Mouse (Mus musculus) heart, postnatal 0 days (tissue): Measurements from ENCODE around the gene Arl14ep. TPM values are rescaled to one million over a fixed set of nuclear protein-coding genes. Genes with fewer than 3 reads are reported as not detected.

Experiments
- ATAC-seq: fragments of 200-750 bp; cut with Nextera tagmentation; 2 replicates; pipeline ENCODE4 v1.8.0; 2017; ENCODE audit warnings: low read depth, moderate number of reproducible peaks, moderate library complexity; ENCODE audit not compliant: insufficient read depth
- DNase-seq: peaks from one replicate; pipeline ENCODE4 v3.0.0-alpha.2; 2016; ENCODE audit warnings: low spot score
- H3K27ac ChIP-seq: fragments of 300-500 bp; sonication (generic); 2 replicates; pipeline ENCODE4 v1.5.1; 2014; ENCODE audit warnings: low read depth, mild to moderate bottlenecking
- H3K27me3 ChIP-seq: fragments of 300-500 bp; sonication (generic); 2 replicates; pipeline ENCODE4 v1.6.1; 2014; ENCODE audit warnings: low read length, mixed read lengths; ENCODE audit not compliant: control insufficient read depth, insufficient read depth
- H3K36me3 ChIP-seq: fragments of 300-500 bp; sonication (generic); replicated peaks from 2 replicates; pipeline ENCODE4 v1.6.1; 2014; ENCODE audit warnings: low read length, mixed read lengths; ENCODE audit not compliant: control insufficient read depth, insufficient read depth
- H3K4me1 ChIP-seq: fragments of 300-500 bp; sonication (generic); 2 replicates; pipeline ENCODE4 v1.6.1; 2014; ENCODE audit warnings: antibody characterized with exemption; ENCODE audit not compliant: control insufficient read depth, insufficient read depth
- H3K4me2 ChIP-seq: fragments of 300-500 bp; sonication (generic); 2 replicates; pipeline ENCODE4 v1.6.1; 2014; ENCODE audit warnings: low read depth, mild to moderate bottlenecking, low read length, moderate library complexity
- H3K4me3 ChIP-seq: fragments of 300-500 bp; sonication (generic); 2 replicates; pipeline ENCODE4 v1.5.1; 2014; ENCODE audit warnings: low read depth, low read length
- H3K9ac ChIP-seq: fragments of 300-500 bp; sonication (generic); replicated peaks from 2 replicates; pipeline ENCODE4 v1.6.1; 2014; ENCODE audit warnings: low read depth, low read length, mixed read lengths
- H3K9me3 ChIP-seq: fragments of 300-500 bp; sonication (generic); replicated peaks from 2 replicates; pipeline ENCODE4 v1.6.1; 2016; ENCODE audit warnings: low read length; ENCODE audit not compliant: control insufficient read depth
- CTCF ChIP-seq: IDR thresholded peaks from 2 replicates; pipeline ENCODE4 v1.5.1; 2016; ENCODE audit warnings: antibody characterized with exemption, control low read depth, low read depth
- EP300 ChIP-seq: IDR thresholded peaks from 2 replicates; pipeline ENCODE4 v1.6.1; 2016; ENCODE audit warnings: antibody characterized with exemption, low read depth
- WGBS: fragments of 180-500 bp; shearing (Covaris S2); extraction: QIAGEN DNeasy Blood & Tissue Kit; methylation state at CpG from one replicate; pipeline ENCODE4 v1.1.7; 2014; 5-methylcytosine and 5-hydroxymethylcytosine counted together
- polyA plus RNA-seq: library from polyadenylated mRNA; unstranded; fragments of >200 nt; fragmentation: Nextera tagmentation; extraction: Ambion mirVana; gene quantifications from 2 replicates; pipeline ENCODE4 v1.2.1, GENCODE M21; 2015
- total RNA-seq: library from RNA; depleted of rRNA; stranded (reverse); fragments of >200 nt; gene quantifications from 2 replicates; pipeline ENCODE4 v1.2.3, GENCODE M21; 2014; ENCODE audit warnings: low replicate concordance

Arl14ep gene
- total and polyA plus RNA-seq, 2 experiments from 2014 or later, result 14.0 to 25.2 TPM

- H3K9ac ChIP-seq, result no peak overlapping the region
- no peaks in the 10 kb centered on the region for H3K9me3 ChIP-seq
- H3K4me3 ChIP-seq, result no peak overlapping the region
- H3K27ac ChIP-seq, result no peak overlapping the region
- no peaks in the 10 kb centered on the region for H3K27me3 ChIP-seq
- WGBS, result 80% methylated on average over 3 of the region's 3 CpGs
- H3K4me2 ChIP-seq, result no peak overlapping the region
- TF ChIP-seq CTCF, result no peak
- TF ChIP-seq EP300, result no peak
- no peak for ATAC-seq
- H3K36me3 ChIP-seq, result no peaks in the 10 kb centered on the region; the same call in 1 of the 2 replicates
- no peak for DNase-seq
- H3K4me1 ChIP-seq, result peaks cover 9% of the 10 kb centered on the region
Observed at GRCm38 (mm10) chr2:106976472-106976871, 2.2 kb upstream of the Arl14ep start.

- Histone ChIP-seq H3K9me3 (no peaks in the 10 kb centered on the region), H3K27ac (no peak overlapping the region), H3K27me3 (no peaks in the 10 kb centered on the region), H3K4me3 (peak overlapping the region; percentile 64), H3K9ac (peak overlapping the region; percentile 87), H3K4me1 (peaks cover 9% of the 10 kb centered on the region), H3K4me2 (peak overlapping the region; percentile 67), H3K36me3 (peaks cover 8% of the 10 kb centered on the region)
- DNase-seq, result no peak
- 67% methylated on average over 17 of the region's 17 CpGs for WGBS
- no peak for TF ChIP-seq CTCF
- TF ChIP-seq EP300, result no peak
- no peak for ATAC-seq
Observed at GRCm38 (mm10) chr2:106973332-106973958, 779 bp downstream of the Arl14ep start.

GRCm38 (mm10) chr2:106972851-106973250 is 1.4 kb downstream of the Arl14ep start:
- 92% methylated on average over 6 of the region's 6 CpGs for whole genome bisulfite sequencing
- TF ChIP-seq CTCF (no peak), EP300 (no peak)
- H3K4me3 ChIP-seq, result no peak overlapping the region
- H3K4me1 ChIP-seq, result peaks cover 9% of the 10 kb centered on the region
- no peak overlapping the region for H3K9ac ChIP-seq
- no peak overlapping the region for H3K27ac ChIP-seq
- ATAC-seq, result no peak
- H3K4me2 ChIP-seq, result peak overlapping the region; percentile 67; the same call in 1 of the 2 replicates
- peaks cover 14% of the 10 kb centered on the region for H3K36me3 ChIP-seq
- no peaks in the 10 kb centered on the region for H3K27me3 ChIP-seq
- DNase-seq, result no peak
- no peaks in the 10 kb centered on the region for H3K9me3 ChIP-seq

GRCm38 (mm10) chr2:106970971-106971370 is 3.3 kb downstream of the Arl14ep start:
- no peaks in the 10 kb centered on the region for H3K27me3 ChIP-seq
- no peak overlapping the region for H3K9ac ChIP-seq
- H3K36me3 ChIP-seq, result peaks cover 30% of the 10 kb centered on the region
- ATAC-seq (no peak), DNase-seq (no peak)
- 97% methylated on average over 12 of the region's 12 CpGs for WGBS
- TF ChIP-seq EP300, result no peak
- no peak for TF ChIP-seq CTCF
- no peaks in the 10 kb centered on the region for H3K9me3 ChIP-seq
- H3K4me1 ChIP-seq, result peaks cover 9% of the 10 kb centered on the region
- no peak overlapping the region for H3K4me3 ChIP-seq
- H3K4me2 ChIP-seq, result no peak overlapping the region
- H3K27ac ChIP-seq, result no peak overlapping the region

- 73% methylated on average over 6 of the region's 6 CpGs for WGBS
Observed at GRCm38 (mm10) chr2:106968320-106968719, 5.9 kb downstream of the Arl14ep start.

GRCm38 (mm10) chr2:106963560-106963959 is 10.7 kb downstream of the Arl14ep start:
- no peak for ATAC-seq

More at GRCm38 (mm10) chr2:106968320-106968719, 5.9 kb downstream of the Arl14ep start:
- H3K27ac ChIP-seq, result no peak overlapping the region
- no peak overlapping the region for H3K4me2 ChIP-seq
- H3K9ac ChIP-seq, result no peak overlapping the region
- no peak for TF ChIP-seq CTCF
- TF ChIP-seq EP300, result no peak
- no peak for DNase-seq
- H3K4me1 ChIP-seq, result peaks cover 7% of the 10 kb centered on the region
- H3K27me3 ChIP-seq, result no peaks in the 10 kb centered on the region
- peaks cover 50% of the 10 kb centered on the region for H3K36me3 ChIP-seq
- no peak for ATAC-seq
- H3K4me3 ChIP-seq, result no peak overlapping the region
- H3K9me3 ChIP-seq, result no peaks in the 10 kb centered on the region

More at GRCm38 (mm10) chr2:106963560-106963959, 10.7 kb downstream of the Arl14ep start:
- no peak overlapping the region for H3K9ac ChIP-seq
- H3K4me3 ChIP-seq, result no peak overlapping the region
- TF ChIP-seq CTCF, result no peak
- no peak overlapping the region for H3K4me2 ChIP-seq
- no peaks in the 10 kb centered on the region for H3K9me3 ChIP-seq
- whole genome bisulfite sequencing, result 87% methylated on average over 3 of the region's 3 CpGs
- H3K27me3 ChIP-seq, result no peaks in the 10 kb centered on the region
- H3K27ac ChIP-seq, result no peak overlapping the region
- DNase-seq, result no peak
- peaks cover 48% of the 10 kb centered on the region for H3K36me3 ChIP-seq
- H3K4me1 ChIP-seq, result no peaks in the 10 kb centered on the region
